Mouse (Mus musculus) lung, embryonic 14.5 days (tissue): ENCODE measurements around the gene Map3k5. TPM values are rescaled to one million over a fixed set of nuclear protein-coding genes. Genes with fewer than 3 reads are reported as not detected.

Experiments used
- ATAC-seq: fragments of 200-750 bp; cut with Nextera tagmentation; 2 replicates; pipeline ENCODE4 v1.8.0; 2017; ENCODE audit warnings: mild to moderate bottlenecking, moderate TSS enrichment, moderate library complexity; ENCODE audit not compliant: insufficient read depth
- DNase-seq: peaks from one replicate; pipeline ENCODE4 v3.0.0-alpha.2; 2015
- H3K27ac ChIP-seq: fragments of 300-500 bp; sonication (generic); 2 replicates; pipeline ENCODE4 v1.5.1; 2014; ENCODE audit warnings: low read depth, mild to moderate bottlenecking, moderate library complexity
- H3K27me3 ChIP-seq: fragments of 300-500 bp; sonication (generic); 2 replicates; pipeline ENCODE4 v1.6.1; 2014; ENCODE audit warnings: low read length, control low read depth; ENCODE audit not compliant: insufficient read depth
- H3K36me3 ChIP-seq: fragments of 300-500 bp; sonication (generic); 2 replicates; pipeline ENCODE4 v1.6.1; 2014; ENCODE audit warnings: control low read depth; ENCODE audit not compliant: insufficient read depth
- H3K4me1 ChIP-seq: fragments of 300-500 bp; sonication (generic); 2 replicates; pipeline ENCODE4 v1.6.1; 2014; ENCODE audit warnings: antibody characterized with exemption, control low read depth; ENCODE audit not compliant: insufficient read depth
- H3K4me2 ChIP-seq: fragments of 300-500 bp; sonication (generic); 2 replicates; pipeline ENCODE4 v1.6.1; 2014; ENCODE audit warnings: mild to moderate bottlenecking
- H3K4me3 ChIP-seq: fragments of 300-500 bp; sonication (generic); 2 replicates; pipeline ENCODE4 v1.5.1; 2014; ENCODE audit warnings: low read depth, low read length
- H3K9ac ChIP-seq: fragments of 300-500 bp; sonication (generic); 2 replicates; pipeline ENCODE4 v1.6.1; 2014
- H3K9me3 ChIP-seq: fragments of 300-500 bp; sonication (generic); 2 replicates; pipeline ENCODE4 v1.6.1; 2016; ENCODE audit warnings: low read depth, low read length, control low read depth
- CTCF ChIP-seq: IDR thresholded peaks from 2 replicates; pipeline ENCODE4 v1.5.1; 2016; ENCODE audit warnings: antibody characterized with exemption, low read depth
- WGBS: fragments of 180-500 bp; shearing (Covaris S2); extraction: QIAGEN DNeasy Blood & Tissue Kit; methylation state at CpG from one replicate; pipeline ENCODE4 v1.1.7; 2014; 5-methylcytosine and 5-hydroxymethylcytosine counted together
- polyA plus RNA-seq: library from polyadenylated mRNA; unstranded; fragments of >200 nt; fragmentation: Nextera tagmentation; extraction: Ambion mirVana; gene quantifications from 2 replicates; pipeline ENCODE4 v1.2.1, GENCODE M21; 2014

The Map3k5 gene
- polyA plus RNA-seq, 1 experiment from 2014 or later, result 2.5 TPM

DNA sequence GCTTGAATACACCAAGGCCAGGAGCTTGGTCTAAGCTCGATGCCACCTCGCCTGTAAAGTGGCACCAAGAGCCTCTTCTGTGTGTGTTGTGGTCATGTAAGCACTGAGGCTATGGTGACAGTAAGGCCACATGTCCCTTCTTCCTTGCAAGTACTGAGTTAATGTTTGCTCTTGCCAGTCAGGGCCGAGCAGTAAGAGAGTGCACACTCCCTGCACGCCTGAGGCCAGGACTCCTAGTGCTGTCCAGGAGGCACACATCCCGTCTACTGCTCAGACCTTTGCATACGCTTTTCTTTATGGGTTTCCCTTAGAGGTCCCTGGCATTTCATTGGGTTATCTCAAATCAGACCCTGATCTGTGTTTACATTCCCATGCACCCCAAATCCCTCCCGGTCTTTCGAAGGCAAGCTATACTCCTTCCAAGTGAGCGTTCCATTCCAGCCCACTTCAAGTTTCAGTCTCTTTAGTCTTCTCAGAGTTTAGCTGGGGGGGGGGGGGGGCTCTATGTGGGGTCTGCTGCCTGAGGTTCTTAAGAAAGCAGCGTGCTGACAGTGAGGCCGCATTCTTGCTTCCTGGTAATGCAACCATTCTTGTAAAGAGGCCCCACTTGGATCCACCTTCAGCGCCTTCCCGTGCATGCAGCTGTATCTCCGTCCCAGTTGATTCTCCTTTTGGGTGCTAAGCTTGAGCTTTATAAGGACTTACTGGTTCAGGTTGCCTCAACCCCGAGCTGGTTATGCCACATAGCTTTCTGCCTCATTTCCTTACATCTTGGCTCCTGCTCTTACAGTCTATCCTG, 87.6 kb downstream of the Map3k5 start:
- H3K36me3 ChIP-seq, result no peaks in the 10 kb centered on the region
- no peak overlapping the region for H3K4me3 ChIP-seq
- H3K4me2 ChIP-seq, result no peak overlapping the region
- H3K27me3 ChIP-seq, result no peaks in the 10 kb centered on the region
- ATAC-seq (no peak), DNase-seq (no peak)
- no peak overlapping the region for H3K9ac ChIP-seq
- no peaks in the 10 kb centered on the region for H3K4me1 ChIP-seq
- no peak overlapping the region for H3K27ac ChIP-seq
- TF ChIP-seq CTCF, result no peak
- H3K9me3 ChIP-seq, result peaks cover 10% of the 10 kb centered on the region; the same call in 1 of the 2 replicates
- WGBS, result 67% methylated on average over 15 of the region's 15 CpGs

DNA sequence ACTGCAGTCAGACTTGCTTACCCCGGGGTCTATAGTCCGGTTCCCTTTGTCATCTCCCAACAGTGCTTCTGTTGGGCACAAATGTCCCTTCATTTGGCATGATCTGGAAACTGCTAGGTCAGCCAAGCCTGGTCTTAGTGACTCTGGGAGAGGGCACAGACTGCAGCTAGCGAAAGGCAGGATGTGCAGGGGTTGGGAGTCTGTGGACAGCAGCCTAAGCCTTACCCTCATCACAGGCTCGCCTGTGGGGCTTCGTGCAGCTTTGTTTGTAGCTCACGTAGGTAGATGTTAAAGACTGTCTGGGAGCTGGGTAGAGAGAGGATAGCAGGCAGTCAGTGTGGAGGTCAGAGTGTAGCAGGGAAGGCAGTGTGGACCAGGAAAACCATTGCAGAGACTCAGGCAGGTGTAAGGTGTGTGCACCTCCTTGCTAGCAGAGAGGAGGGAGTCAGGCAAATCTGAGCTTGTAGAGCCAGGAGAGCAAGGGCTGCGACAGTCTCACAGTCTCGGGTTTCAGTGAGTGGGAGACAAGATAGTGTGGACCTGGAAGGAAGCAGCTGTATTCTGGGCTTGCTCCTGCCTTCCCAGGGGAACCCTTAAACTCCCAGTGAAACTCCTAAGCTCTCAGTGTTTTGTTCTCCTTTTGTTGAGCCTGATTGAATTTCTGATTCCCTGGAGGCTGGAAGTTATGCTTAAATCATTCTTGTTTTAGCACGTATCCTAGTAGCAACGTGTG, 88.5 kb downstream of the Map3k5 start:
- Histone ChIP-seq H3K4me3 (no peak overlapping the region), H3K27me3 (no peaks in the 10 kb centered on the region), H3K9me3 (peaks cover 7% of the 10 kb centered on the region; the same call in 1 of the 2 replicates), H3K4me1 (no peaks in the 10 kb centered on the region), H3K9ac (no peak overlapping the region), H3K36me3 (no peaks in the 10 kb centered on the region), H3K4me2 (no peak overlapping the region), H3K27ac (no peak overlapping the region)
- 59% methylated on average over 10 of the region's 10 CpGs for WGBS
- ATAC-seq, result no peak
- no peak for TF ChIP-seq CTCF
- DNase-seq, result no peak

DNA sequence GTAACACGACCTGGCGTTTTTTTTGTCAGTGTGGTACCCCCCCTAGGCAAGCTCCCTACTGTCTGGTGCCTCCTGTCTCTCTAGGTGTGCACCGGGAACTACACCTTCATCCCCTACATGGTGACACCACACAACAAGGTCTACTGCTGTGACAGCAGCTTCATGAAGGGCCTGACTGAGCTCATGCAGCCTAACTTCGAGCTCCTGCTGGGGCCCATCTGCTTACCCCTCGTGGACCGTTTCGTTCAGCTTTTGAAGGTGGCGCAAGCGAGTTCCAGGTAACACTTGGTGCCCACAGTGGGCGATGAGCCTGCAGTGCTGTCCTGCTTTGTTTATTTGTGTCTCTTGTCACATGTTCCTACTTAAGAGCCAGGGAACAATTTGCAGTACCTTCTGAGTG, 89.3 kb downstream of the Map3k5 start:
- no peaks in the 10 kb centered on the region for H3K9me3 ChIP-seq
- H3K9ac ChIP-seq, result no peak overlapping the region
- H3K4me3 ChIP-seq, result no peak overlapping the region
- no peaks in the 10 kb centered on the region for H3K27me3 ChIP-seq
- ATAC-seq (no peak), DNase-seq (no peak)
- WGBS, result 70% methylated on average over 10 of the region's 10 CpGs
- H3K36me3 ChIP-seq, result no peaks in the 10 kb centered on the region
- H3K4me2 ChIP-seq, result no peak overlapping the region
- no peak for TF ChIP-seq CTCF
- H3K4me1 ChIP-seq, result no peaks in the 10 kb centered on the region
- no peak overlapping the region for H3K27ac ChIP-seq

DNA sequence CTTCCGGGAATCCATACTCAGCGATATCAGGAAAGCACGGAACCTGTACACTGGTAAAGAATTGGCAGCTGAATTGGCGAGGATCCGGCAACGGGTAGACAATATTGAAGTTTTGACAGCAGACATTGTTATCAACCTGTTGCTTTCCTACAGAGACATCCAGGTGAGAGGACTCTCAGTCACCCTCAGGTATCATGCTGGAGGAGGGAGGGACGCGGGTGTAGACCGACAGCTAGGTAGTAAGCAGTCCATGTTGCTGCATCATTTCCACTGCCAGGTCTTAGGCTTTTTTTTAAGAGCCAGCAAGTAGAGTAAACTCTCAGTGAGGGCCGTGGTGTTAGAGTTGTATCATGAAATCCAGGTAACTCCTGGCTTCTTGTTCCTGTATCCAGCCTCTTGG, 90.6 kb downstream of the Map3k5 start:
- H3K36me3 ChIP-seq, result no peaks in the 10 kb centered on the region
- H3K4me3 ChIP-seq, result no peak overlapping the region
- no peaks in the 10 kb centered on the region for H3K9me3 ChIP-seq
- no peak for ATAC-seq
- WGBS, result 96% methylated on average over 10 of the region's 10 CpGs
- no peaks in the 10 kb centered on the region for H3K27me3 ChIP-seq
- H3K4me1 ChIP-seq, result no peaks in the 10 kb centered on the region
- no peak for DNase-seq
- no peak overlapping the region for H3K4me2 ChIP-seq
- H3K27ac ChIP-seq, result no peak overlapping the region
- TF ChIP-seq CTCF, result no peak
- no peak overlapping the region for H3K9ac ChIP-seq

DNA sequence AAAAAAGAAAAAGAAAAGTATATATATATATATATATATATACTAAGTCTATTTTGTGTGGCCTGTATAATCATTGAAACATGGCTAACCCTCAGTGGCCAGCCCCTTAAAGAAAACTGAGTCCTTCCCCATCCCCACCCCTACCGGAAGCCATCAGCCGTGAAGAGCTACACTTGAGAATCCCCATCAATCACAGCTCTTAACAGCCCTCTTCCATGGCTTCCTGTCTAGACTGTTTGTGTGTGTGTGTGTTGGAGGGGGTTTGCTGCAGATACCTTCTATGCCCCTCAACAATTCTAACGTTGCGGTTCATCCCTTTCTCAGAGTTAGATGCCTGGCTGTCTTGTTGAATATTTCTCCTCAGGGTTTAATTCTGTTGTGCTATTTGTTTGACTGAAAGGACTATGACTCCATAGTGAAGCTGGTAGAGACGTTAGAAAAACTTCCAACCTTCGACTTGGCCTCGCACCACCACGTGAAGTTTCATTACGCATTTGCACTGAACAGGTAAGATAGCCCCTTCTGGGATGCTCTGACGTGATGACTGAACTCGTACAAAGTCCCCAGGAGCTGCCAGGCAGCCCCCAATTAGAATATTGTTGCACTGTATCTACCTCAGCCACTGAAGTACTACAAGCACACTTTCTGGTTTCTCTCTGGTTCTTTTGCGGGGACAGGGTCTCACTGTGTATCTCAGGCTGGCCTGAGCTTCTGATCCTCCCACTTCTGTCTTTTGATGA, 91.7 kb downstream of the Map3k5 start:
- Histone ChIP-seq H3K4me3 (no peak overlapping the region), H3K4me1 (no peaks in the 10 kb centered on the region), H3K9ac (no peak overlapping the region), H3K27me3 (no peaks in the 10 kb centered on the region), H3K9me3 (no peaks in the 10 kb centered on the region), H3K36me3 (no peaks in the 10 kb centered on the region), H3K4me2 (no peak overlapping the region), H3K27ac (no peak overlapping the region)
- ATAC-seq, result no peak
- no peak for DNase-seq
- WGBS, result 59% methylated on average over 12 of the region's 12 CpGs
- TF ChIP-seq CTCF, result no peak

DNA sequence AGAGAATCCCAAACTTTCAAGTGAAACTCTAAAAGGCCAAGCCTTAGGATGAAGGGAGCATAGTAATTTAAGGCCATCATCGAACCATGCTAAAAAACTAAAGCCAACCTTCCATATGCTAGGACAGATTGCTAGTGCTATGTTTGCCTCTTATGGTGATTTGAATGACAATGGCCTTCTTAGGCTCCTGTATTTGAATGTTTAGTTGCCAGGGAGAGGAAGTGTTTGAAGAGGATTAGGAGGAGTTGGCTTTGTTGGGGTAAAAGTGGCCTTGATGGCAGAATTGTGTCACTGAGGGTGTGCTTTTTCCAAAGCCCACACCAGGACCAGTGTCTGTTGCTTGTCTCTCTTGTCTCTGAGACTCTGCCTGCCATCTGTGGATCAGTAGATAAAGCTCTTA, 96.4 kb downstream of the Map3k5 start:
- WGBS, result 91% methylated on average over 1 of the region's 1 CpGs
- Histone ChIP-seq H3K4me3 (no peak overlapping the region), H3K27ac (no peak overlapping the region), H3K36me3 (no peaks in the 10 kb centered on the region), H3K4me2 (no peak overlapping the region), H3K9ac (no peak overlapping the region), H3K27me3 (no peaks in the 10 kb centered on the region), H3K4me1 (no peaks in the 10 kb centered on the region), H3K9me3 (no peaks in the 10 kb centered on the region)
- DNase-seq (no peak), ATAC-seq (no peak)
- no peak for TF ChIP-seq CTCF

DNA sequence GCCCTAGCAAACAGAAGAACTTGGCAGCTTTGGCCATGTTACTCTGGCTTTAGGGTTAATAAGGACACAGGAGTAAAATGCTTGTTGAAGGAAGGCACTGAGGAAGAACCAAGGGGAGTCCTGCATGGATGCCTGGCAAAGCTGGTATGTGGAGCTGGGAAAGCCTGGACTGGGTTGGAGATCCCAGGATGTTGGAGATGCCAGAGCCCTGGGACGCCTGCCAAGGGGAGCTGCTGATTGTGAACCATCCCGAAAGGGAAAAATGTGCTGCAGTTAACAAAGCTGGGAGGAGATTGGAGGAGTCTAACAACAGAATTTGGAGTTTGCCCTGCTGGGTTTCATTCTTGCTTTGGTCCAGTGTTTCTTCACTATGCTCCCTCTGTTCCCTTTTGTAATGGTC, 97.7 kb downstream of the Map3k5 start:
- Histone ChIP-seq H3K4me2 (no peak overlapping the region), H3K4me3 (no peak overlapping the region), H3K4me1 (no peaks in the 10 kb centered on the region), H3K9me3 (no peaks in the 10 kb centered on the region), H3K9ac (no peak overlapping the region), H3K27me3 (no peaks in the 10 kb centered on the region), H3K27ac (no peak overlapping the region), H3K36me3 (no peaks in the 10 kb centered on the region)
- no peak for ATAC-seq
- TF ChIP-seq CTCF, result no peak
- DNase-seq, result peak; percentile 63
- 67% methylated on average over 2 of the region's 2 CpGs for WGBS
